Mouse (Mus musculus) brain, embryonic 14.5 days (tissue): ENCODE results near the gene Shb.

Experiments
- CTCF ChIP-seq: fragments of 200-500 bp; IDR thresholded peaks from 2 replicates; pipeline ENCODE4 v1.5.1; 2012; ENCODE audit warnings: inconsistent platforms, mild to moderate bottlenecking, moderate library complexity, borderline replicate concordance; ENCODE audit not compliant: insufficient read depth, insufficient read length; ENCODE audit errors: extremely low read depth
- POLR2A ChIP-seq: fragments of 200-500 bp; IDR thresholded peaks from 2 replicates; pipeline ENCODE4 v1.6.1; 2012; ENCODE audit warnings: mild to moderate bottlenecking, inconsistent platforms, borderline replicate concordance; ENCODE audit not compliant: poor library complexity, insufficient read depth, insufficient read length, severe bottlenecking; ENCODE audit errors: extremely low read depth

DNA sequence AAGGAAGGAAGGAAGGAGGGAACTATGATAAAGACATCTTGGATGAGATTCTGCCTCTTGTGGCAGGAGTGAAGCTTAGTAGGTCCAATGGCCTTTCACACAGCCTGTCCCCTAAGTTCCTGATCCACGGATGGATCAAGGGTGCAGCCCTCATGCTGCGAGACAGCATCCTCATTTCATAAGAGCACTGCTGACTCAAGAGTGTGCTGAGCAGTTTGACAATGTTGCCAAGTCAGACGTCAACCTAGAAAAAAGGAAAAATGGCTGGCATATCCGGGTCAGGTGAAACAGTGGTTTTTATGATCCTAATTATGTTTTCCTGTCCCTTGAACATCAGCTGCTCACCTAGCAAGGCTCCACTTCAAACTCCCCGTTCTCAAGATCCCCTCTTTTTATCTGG, 138.6 kb downstream of the Shb start:
- TF ChIP-seq CTCF (no peak), POLR2A (no peak)
